Mouse (Mus musculus): ENCODE results near the gene Ndfip2. TPM values are rescaled to one million over a fixed set of nuclear protein-coding genes. Genes with fewer than 3 reads are reported as not detected.

Ndfip2 gene
- polyA plus RNA-seq, 1 experiment from 2014 or later = 97.9 TPM

- H3K27ac ChIP-seq (ENCODE audit: low read length) = no peak overlapping the region
- no peak overlapping the region for H3K4me3 ChIP-seq (ENCODE audit: low read length)
- ATAC-seq = no peak
- 75% methylated on average over 5 of the region's 5 CpGs for WGBS
- H3K36me3 ChIP-seq (ENCODE audit: control insufficient read depth, insufficient read depth, low read length) = no peaks in the 10 kb centered on the region
- H3K27me3 ChIP-seq (replicated peaks; ENCODE audit: control insufficient read depth, insufficient read depth, low read length) = no peaks in the 10 kb centered on the region
- no peak overlapping the region for H3K9ac ChIP-seq (ENCODE audit: low read depth, low read length)
- no peak overlapping the region for H3K4me2 ChIP-seq (ENCODE audit: low read depth, low read length)
- H3K4me1 ChIP-seq (ENCODE audit: control insufficient read depth, insufficient read depth, low read length) = no peaks in the 10 kb centered on the region
- H3K9me3 ChIP-seq (ENCODE audit: control insufficient read depth, low read length) = no peaks in the 10 kb centered on the region
Measured at GRCm38 (mm10) chr14:105322829-105323228, 64.5 kb downstream of the Ndfip2 start.

GRCm38 (mm10) chr14:105323448-105323847 lies 65.1 kb downstream of the Ndfip2 start:
- H3K27me3 ChIP-seq (replicated peaks; ENCODE audit: control insufficient read depth, insufficient read depth, low read length) = no peaks in the 10 kb centered on the region
- 82% methylated on average over 9 of the region's 9 CpGs for WGBS
- H3K27ac ChIP-seq (ENCODE audit: low read length) = no peak overlapping the region
- no peaks in the 10 kb centered on the region for H3K36me3 ChIP-seq (ENCODE audit: control insufficient read depth, insufficient read depth, low read length)
- H3K4me1 ChIP-seq (ENCODE audit: control insufficient read depth, insufficient read depth, low read length) = no peaks in the 10 kb centered on the region
- ATAC-seq = no peak
- no peak overlapping the region for H3K9ac ChIP-seq (ENCODE audit: low read depth, low read length)
- no peak overlapping the region for H3K4me3 ChIP-seq (ENCODE audit: low read length)
- H3K4me2 ChIP-seq (ENCODE audit: low read depth, low read length) = no peak overlapping the region
- no peaks in the 10 kb centered on the region for H3K9me3 ChIP-seq (ENCODE audit: control insufficient read depth, low read length)

- H3K4me3 ChIP-seq (ENCODE audit: low read length) = peak overlapping the region; percentile 43
Measured at GRCm38 (mm10) chr14:105328397-105329302, 70.3 kb downstream of the Ndfip2 start.

GRCm38 (mm10) chr14:105333475-105334094 lies 75.2 kb downstream of the Ndfip2 start:
- Histone ChIP-seq H3K4me1 (ENCODE audit: control insufficient read depth, insufficient read depth, low read length) (peaks cover 8% of the 10 kb centered on the region), H3K36me3 (ENCODE audit: control insufficient read depth, insufficient read depth, low read length) (no peaks in the 10 kb centered on the region), H3K9ac (ENCODE audit: low read depth, low read length) (no peak overlapping the region), H3K4me2 (ENCODE audit: low read depth, low read length) (no peak overlapping the region), H3K4me3 (ENCODE audit: low read length) (no peak overlapping the region), H3K9me3 (ENCODE audit: control insufficient read depth, low read length) (no peaks in the 10 kb centered on the region), H3K27ac (ENCODE audit: low read length) (no peak overlapping the region), H3K27me3 (replicated peaks; ENCODE audit: control insufficient read depth, insufficient read depth, low read length) (no peaks in the 10 kb centered on the region)
- no peak for ATAC-seq
- WGBS = 71% methylated on average over 16 of the region's 16 CpGs

More at GRCm38 (mm10) chr14:105328397-105329302, 70.3 kb downstream of the Ndfip2 start:
- Histone ChIP-seq H3K4me1 (ENCODE audit: control insufficient read depth, insufficient read depth, low read length) (peaks cover 8% of the 10 kb centered on the region), H3K27ac (ENCODE audit: low read length) (peak overlapping the region; percentile 86), H3K27me3 (replicated peaks; ENCODE audit: control insufficient read depth, insufficient read depth, low read length) (no peaks in the 10 kb centered on the region), H3K9me3 (ENCODE audit: control insufficient read depth, low read length) (no peaks in the 10 kb centered on the region), H3K36me3 (ENCODE audit: control insufficient read depth, insufficient read depth, low read length) (no peaks in the 10 kb centered on the region), H3K9ac (ENCODE audit: low read depth, low read length) (peak overlapping the region; percentile 62), H3K4me2 (ENCODE audit: low read depth, low read length) (peak overlapping the region; percentile 59)
- peak; percentile 88 for ATAC-seq
- WGBS = 6% methylated on average over 13 of the region's 13 CpGs

- no peaks in the 10 kb centered on the region for H3K27me3 ChIP-seq (replicated peaks; ENCODE audit: control insufficient read depth, insufficient read depth, low read length)
- no peak overlapping the region for H3K9ac ChIP-seq (ENCODE audit: low read depth, low read length)
- no peaks in the 10 kb centered on the region for H3K9me3 ChIP-seq (ENCODE audit: control insufficient read depth, low read length)
- 62% methylated on average over 8 of the region's 8 CpGs for WGBS
- H3K4me2 ChIP-seq (ENCODE audit: low read depth, low read length) = no peak overlapping the region
- no peak overlapping the region for H3K27ac ChIP-seq (ENCODE audit: low read length)
- no peaks in the 10 kb centered on the region for H3K36me3 ChIP-seq (ENCODE audit: control insufficient read depth, insufficient read depth, low read length)
- no peaks in the 10 kb centered on the region for H3K4me1 ChIP-seq (ENCODE audit: control insufficient read depth, insufficient read depth, low read length)
- no peak for ATAC-seq
- H3K4me3 ChIP-seq (ENCODE audit: low read length) = no peak overlapping the region
Measured at GRCm38 (mm10) chr14:105341765-105342164, 83.4 kb downstream of the Ndfip2 start.

GRCm38 (mm10) chr14:105354121-105354520 lies 95.7 kb downstream of the Ndfip2 start:
- Histone ChIP-seq H3K9me3 (ENCODE audit: control insufficient read depth, low read length) (no peaks in the 10 kb centered on the region), H3K9ac (ENCODE audit: low read depth, low read length) (no peak overlapping the region), H3K4me1 (ENCODE audit: control insufficient read depth, insufficient read depth, low read length) (no peaks in the 10 kb centered on the region), H3K36me3 (ENCODE audit: control insufficient read depth, insufficient read depth, low read length) (no peaks in the 10 kb centered on the region), H3K27me3 (replicated peaks; ENCODE audit: control insufficient read depth, insufficient read depth, low read length) (no peaks in the 10 kb centered on the region), H3K27ac (ENCODE audit: low read length) (no peak overlapping the region), H3K4me3 (ENCODE audit: low read length) (no peak overlapping the region), H3K4me2 (ENCODE audit: low read depth, low read length) (no peak overlapping the region)
- no peak for ATAC-seq
- 46% methylated on average over 11 of the region's 11 CpGs for WGBS

Other genes with a start within 250 kb of the Ndfip2 start
- gene Rbm26, start 81.2 kb upstream of the Ndfip2 start, polyA plus RNA-seq (2015; fragmentation: Nextera tagmentation; extraction: Ambion mirVana) = 18.3 and 18.5 TPM in 2 replicates

Measured in intestine, embryonic 16.5 days (tissue).